Mouse (Mus musculus): ENCODE measurements around the gene Zfp653.
"Not testable (repeated sequence)": the region's sequence is repeated elsewhere in the genome, so short reads cannot be mapped to it uniquely, and the experiment has no call there.

The Zfp653 gene

DNA sequence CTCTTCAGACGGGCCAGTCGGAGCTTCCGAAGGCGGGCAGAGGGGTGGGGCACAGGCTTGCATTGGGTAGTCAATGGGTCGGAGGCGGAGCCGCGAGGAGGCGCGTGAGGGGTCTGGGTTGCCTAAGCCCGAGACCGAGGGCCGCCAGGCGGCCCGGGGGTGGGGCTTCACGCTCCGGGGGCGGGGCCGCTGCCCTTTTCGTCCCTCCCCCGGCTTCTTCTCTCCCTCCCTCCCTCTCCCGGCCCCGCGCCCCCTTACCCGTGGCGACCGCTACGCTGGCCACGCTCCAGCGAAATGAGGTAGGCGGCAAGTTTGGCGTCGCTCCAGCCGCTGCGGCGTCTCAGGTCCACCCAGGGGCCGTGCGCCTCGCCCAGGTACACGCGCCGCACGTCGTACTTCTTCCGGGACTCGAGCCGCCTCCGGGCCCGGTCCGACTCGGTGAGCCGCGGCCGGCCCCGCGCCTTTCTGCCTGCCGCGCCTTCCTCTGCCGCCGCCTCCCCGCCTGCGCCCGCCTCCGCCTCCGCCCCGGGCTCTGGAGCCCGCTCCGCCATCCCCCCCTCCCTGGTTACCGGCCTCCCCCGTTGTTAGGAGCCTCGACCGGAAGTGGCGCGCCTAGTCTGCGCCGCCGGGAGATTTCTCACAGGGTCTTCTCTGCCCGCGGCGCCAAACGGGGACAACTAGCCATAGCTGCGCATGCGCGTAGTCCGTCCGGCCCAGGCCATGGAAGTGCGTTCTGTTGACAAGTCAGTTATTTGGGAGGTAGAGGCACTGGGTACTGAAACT, at the start of gene Zfp653, which contains the start of gene Gm49318:
Gene Zfp653 (minus strand): TSS at position 586 of the 783 bp plus-strand sequence.
Gene Gm49318 (minus strand): TSS at position 469 of the 783 bp plus-strand sequence.
- peak; percentile 94 for DNase-seq (ENCODE audit: low spot score)

GRCm38 (mm10) chr9:22119543-22119942, 48.4 kb upstream of the Zfp653 start:
- DNase-seq (ENCODE audit: low spot score) = no peak

DNA sequence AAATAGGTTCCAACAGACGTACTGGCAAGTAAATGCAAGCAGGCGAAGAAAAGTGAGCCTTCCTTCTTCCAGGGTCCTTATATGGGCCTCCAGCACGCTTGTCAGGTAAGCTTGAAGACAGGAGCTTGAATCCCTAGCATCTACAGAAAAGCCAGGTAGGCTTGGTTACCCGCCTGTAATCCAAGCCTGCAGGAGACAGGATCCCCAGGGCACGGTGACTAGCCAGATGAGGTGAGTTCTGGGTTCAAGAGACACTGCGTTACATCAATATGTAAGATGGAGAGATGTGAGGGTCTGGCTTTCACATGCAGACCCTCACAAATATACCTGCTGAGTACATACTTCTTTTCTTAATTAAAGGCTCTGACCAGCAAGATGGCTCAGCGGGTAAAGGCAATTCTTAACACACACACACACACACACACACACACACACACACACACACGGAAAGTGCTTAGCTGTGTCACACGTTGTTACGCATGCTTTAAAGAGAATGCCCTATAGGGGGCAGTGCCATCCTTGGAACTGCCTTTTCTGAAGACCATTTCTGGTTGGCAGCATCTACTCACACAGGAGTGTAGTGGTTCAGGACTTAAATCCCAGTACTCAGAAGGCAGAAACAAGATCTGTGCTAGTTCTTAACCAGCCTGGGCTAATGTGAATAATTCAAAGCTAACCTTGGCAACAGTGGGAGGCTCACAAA, 46.7 kb upstream of the Zfp653 start:
- peak; percentile 29 for DNase-seq (ENCODE audit: low spot score)

GRCm38 (mm10) chr9:22116740-22117426, 45.7 kb upstream of the Zfp653 start, which contains the start of gene Elof1:
TSS of gene Elof1 (minus strand) at chr9:22117172.
- DNase-seq (ENCODE audit: low spot score) = peak; percentile 84

- DNase-seq (ENCODE audit: low spot score) = no peak
These were observed 44.9 kb upstream of the Zfp653 start for GRCm38 (mm10) chr9:22116086-22116485.

GRCm38 (mm10) chr9:22115635-22116034, 44.5 kb upstream of the Zfp653 start:
- no peak for DNase-seq (ENCODE audit: low spot score)

DNA sequence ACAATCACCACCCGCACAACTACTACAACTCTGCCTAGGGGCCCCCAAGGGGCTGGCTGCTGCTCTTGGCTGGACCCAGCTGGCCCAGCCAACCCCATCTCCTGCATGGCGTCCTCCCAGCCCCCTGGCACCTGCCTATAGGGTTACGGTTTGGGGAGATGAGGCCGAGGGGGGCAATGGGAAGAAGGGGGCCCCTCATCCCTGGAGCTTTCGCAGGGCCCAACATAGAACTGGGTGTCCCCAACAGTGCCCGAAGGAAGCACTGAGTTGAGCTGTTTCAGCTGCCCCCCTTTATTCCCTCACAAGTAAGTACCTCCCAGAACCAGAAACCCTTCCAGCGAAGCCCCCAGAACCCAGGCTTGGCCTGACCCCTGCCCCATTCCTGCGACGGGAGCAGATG, 37.0 kb upstream of the Zfp653 start:
- DNase-seq (ENCODE audit: low spot score) = no peak

DNA sequence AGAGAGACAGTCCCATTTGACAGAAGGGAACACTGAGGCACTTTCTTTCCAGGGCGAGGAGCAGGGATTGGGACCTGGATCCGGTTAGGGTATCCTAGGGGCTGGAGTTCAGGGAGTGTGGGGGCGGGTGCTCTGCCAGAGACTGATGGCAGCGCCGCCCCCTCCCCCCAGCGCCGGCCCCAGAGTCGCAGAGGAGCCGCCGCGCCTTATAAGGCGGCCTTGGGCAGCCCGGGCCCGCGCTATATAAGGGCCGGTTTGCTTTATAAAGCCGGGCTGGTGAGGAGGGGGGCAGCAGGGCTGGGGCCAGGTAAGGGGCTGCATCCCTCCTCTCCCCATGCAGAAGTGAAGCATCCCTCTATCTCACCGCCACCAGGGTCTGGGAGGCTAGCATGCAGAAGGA, 28.7 kb upstream of the Zfp653 start:
- no peak for DNase-seq (ENCODE audit: low spot score)

DNA sequence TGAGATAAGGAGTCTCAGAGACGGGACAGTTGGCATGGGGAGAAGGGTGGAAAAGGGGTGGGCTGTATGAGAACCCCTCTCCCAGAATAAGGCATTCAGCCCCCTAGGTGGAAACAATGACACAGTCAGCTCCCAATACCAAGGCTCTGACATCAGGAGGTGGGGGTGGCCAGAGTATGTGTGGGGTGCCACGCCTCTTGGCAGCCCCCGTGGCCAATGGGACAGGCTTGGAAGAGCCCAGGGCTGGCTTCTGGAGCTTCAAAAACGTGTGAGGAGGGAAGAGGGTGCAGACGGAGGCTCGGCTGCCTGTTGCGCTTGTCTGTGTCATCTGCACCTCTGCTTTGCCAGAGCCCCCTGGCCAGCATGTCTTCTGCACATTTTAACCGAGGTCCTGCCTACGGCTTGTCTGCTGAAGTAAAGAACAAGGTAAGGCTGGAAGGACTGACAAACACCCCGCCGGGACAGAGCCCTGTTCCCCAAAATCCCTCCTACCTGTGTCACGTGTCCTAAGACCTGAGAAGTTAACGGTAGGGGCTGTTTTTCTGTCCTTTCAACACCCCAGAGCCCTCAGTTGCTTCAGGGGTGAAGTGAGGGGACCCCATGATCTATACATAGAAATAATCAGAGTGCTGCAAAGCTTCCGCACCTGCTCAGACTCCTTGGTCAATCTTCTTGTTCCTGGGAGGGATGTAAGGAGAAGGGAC, 28.0 kb upstream of the Zfp653 start, which contains the start of gene Cnn1:
Gene Cnn1 (plus strand): TSS at position 224 of the 704 bp plus-strand sequence.
- DNase-seq (ENCODE audit: low spot score) = no peak

DNA sequence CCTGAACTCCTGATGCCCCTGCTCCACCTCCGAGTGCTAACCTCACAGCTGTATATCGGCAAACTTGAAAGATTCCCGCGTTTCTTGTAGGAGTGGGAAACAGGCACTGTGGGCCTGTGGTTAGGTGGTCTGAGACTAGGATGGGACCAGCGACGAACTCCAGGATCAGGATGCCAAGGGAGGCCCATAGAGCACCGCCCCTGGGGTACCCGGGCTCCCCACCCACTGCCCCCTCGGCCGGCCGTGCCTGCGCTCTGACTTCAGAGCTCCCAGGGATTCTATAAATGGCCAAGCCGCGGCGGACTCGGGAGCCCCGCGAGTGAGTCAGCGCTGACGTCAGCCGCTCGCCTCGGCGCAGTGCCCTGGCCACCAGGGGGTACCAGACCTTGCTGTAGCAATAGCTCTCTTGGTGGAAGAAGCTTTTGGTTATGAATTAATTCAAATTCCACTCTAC, 24.7 kb upstream of the Zfp653 start:
- DNase-seq (ENCODE audit: low spot score) = peak; percentile 68

DNA sequence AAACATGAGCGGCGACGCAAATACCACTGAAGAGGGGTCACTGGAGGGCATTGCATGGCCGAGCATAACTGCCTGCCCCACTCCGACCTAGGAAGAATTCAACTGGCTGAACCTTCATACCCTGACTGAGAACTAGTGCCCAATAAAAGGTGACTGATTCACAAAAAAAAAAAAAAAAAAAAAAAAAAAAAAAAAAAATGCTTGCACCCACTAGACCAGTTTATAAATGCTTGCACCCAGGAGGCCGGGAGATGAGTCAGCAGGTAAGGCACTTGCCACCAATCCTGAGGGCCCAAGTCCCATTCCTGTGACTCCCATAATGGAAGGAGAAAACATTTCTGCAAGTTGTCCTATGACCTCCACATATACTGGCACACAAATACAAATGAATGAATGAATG, 21.6 kb upstream of the Zfp653 start:
- DNase-seq (ENCODE audit: low spot score) = no peak

GRCm38 (mm10) chr9:22089986-22090385, 18.8 kb upstream of the Zfp653 start:
- no peak for DNase-seq (ENCODE audit: low spot score)

DNA sequence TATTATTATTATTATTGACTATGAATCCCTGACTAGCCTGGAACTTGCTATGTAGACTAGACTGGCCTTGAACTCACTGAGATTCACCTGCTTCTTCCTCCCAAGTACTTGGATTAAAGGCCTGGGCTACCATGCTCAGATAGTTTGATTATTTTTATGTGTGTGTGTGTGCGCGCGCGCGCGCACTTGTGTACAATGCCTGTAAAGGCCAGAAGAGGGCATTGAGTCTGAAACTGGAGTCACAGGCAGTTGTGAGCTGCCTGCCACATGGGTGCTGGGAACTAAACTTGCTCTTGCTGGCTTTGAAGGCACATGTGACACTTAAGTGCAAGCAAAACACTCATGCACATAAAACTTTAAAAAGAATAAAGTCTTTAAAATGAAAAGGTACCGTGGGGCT, 18.1 kb upstream of the Zfp653 start:
- no peak for DNase-seq (ENCODE audit: low spot score)

- no peak for DNase-seq (ENCODE audit: low spot score)
These were observed 15.9 kb upstream of the Zfp653 start for GRCm38 (mm10) chr9:22087034-22087618.

DNA sequence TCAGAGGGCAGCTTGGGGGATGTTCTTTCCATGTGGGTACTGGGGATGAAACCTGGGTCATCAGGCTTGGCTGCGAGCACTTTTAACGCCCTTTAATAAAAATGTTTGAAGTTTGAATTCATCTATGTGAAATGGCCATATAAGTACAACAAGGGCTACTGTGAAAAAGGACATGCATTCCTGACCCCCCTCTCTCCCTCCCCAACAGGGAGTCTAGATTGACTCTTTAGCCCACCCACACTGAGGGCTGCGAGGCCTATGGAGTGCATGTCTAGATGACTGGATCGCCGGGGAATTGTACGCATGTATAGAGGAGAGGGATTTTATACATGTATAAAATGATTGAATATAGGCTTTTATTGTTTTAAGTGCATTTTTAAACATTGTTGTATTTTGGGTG, 14.8 kb upstream of the Zfp653 start:
- no peak for DNase-seq (ENCODE audit: low spot score)

DNA sequence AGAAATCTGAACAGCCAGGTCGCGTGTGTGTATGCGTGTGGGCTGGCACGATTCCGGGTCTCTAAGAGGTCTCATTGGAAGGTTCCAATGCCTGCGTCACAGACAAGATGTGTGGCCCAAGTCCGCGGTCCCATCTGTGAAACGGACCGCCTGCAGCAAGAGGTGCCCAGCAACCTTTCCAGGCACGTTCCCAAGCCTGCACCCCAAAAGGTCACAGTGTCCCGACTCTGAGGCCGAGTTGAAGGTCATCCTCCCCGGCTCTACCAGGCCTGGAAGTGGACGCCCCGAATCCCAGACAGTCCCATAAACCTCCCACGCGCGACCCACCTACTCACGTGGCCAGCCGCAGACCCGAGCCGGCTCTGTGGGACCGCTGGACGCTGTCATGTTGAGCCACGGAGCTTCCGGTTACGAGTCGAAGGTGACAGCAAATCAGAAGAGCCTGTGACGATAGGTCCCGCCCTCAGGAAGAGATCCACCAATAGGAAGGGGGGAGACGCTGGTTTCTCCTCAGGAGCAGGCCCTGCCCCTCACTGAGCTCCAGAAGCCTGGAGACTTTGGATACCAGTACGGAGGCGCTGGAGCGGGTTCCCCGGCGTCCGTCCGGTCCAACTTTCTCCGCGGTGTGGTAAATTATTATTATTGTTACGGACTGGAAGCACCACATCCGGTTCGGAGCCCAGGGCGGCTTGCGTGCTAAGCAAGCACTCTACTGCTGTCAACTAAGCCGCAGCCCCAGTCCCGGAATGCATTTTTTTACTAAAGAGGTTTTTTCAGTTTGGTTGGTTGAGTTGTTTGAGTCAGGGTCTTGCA, 14.1 kb upstream of the Zfp653 start, which contains the start of gene Ecsit:
Gene Ecsit (minus strand): TSS at position 417 of the 813 bp plus-strand sequence.
- DNase-seq (ENCODE audit: low spot score) = peak; percentile 81

- DNase-seq (ENCODE audit: low spot score) = no peak
These were observed 13.5 kb upstream of the Zfp653 start for GRCm38 (mm10) chr9:22084667-22085021.

- no peak for DNase-seq (ENCODE audit: low spot score)
These were observed 5.0 kb upstream of the Zfp653 start for GRCm38 (mm10) chr9:22076223-22076622.

DNA sequence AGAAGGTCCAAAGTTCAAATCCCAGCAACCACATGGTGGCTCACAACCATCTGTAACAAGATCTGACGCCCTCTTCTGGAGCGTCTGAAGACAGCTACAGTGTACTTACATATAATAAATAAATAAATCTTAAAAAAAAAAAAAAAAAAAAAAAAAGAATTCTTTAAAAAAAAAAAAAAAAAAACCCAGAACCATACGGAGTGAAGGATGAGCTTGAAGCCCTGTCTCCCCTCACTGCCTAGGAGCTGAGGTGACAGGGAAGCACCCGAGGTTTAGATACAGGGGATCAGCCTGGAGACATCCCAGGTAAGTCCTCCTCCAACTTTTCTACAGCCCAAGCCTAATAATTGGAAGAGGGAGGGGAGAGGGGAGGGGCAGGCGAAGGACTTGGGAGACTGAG, 4.6 kb upstream of the Zfp653 start:
- not testable (repeated sequence) for DNase-seq (ENCODE audit: low spot score)

DNA sequence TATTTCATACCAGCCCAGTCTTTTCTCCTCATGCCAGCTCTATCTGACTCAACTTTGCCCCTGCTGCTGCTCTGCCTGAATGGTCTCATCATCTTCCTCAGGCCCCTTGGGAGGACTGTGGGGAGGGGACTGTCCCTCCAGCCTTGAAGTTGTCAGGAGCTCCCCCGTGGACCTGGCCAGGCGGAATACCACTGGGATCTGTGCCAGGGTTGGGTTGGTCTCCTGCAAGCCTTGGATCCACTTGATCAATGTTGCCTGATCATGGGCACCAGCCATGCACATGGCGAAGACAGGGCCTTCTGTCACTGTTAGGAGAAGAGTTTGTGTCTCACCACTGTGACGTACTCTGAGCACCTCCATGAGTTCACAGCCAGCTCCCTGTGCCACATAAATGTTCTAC, 1.1 kb upstream of the Zfp653 start:
- DNase-seq (ENCODE audit: low spot score) = no peak

All from ovary, postnatal 14 days (tissue).